In genomic region chr12:49400036-49400852, GRCm38 (mm10) we compare ENCODE assay signal across 9 mouse cellular contexts. TPM values are rescaled to one million over a fixed set of nuclear protein-coding genes. Genes with fewer than 3 reads are reported as not detected.
DNase-seq lines count a peak whose midpoint lies in the region; ATAC-seq and TF ChIP-seq lines count a peak whose summit lies in the region.
"Had no signal": no experiment of that assay in that cellular context is flagged by ENCODE, and none has a peak within 500 bp of the region (broad histone marks: within the 10 kb centered on the region; RNA-seq: fewer than 3 reads in every experiment).

No protein-coding gene starts in this region.

- intact Hi-C loops in left cerebral cortex, postnatal 25 days (cut with DNase I) = loop anchor here (2.0 to 5.0 kb wide), 3 partner anchors 72 to 551 kb away; no protein-coding TSS in a partner anchor
- intact Hi-C loops in left cerebral cortex, postnatal 14 days (cut with DNase I) = loop anchor here (5.0 kb wide), 1 partner anchor 347 kb away; no protein-coding TSS in a partner anchor

- no peak for TF ChIP-seq CTCF in forebrain, postnatal 0 days (IDR thresholded peaks at IDR 0.05; ENCODE audit: low read depth)

- H3K27ac ChIP-seq in embryonic facial prominence, embryonic 12.5 days = no peak overlapping the region
- H3K27ac ChIP-seq in forebrain, postnatal 0 days (ENCODE audit: low read depth, low read length) = peak overlapping the region; percentile 99
- no peak overlapping the region for H3K27ac ChIP-seq in neural tube, embryonic 11.5 days (ENCODE audit: low read depth, low read length)

- H3K27me3 ChIP-seq in embryonic facial prominence, embryonic 12.5 days = peaks cover 52% of the 10 kb centered on the region
- H3K27me3 ChIP-seq in forebrain, postnatal 0 days (ENCODE audit: insufficient read depth, low read length) = no peaks in the 10 kb centered on the region
- H3K27me3 ChIP-seq in neural tube, embryonic 11.5 days (ENCODE audit: control insufficient read depth, insufficient read depth, low read length) = peaks cover 67% of the 10 kb centered on the region

- H3K4me1 ChIP-seq in embryonic facial prominence, embryonic 12.5 days = peaks cover 5% of the 10 kb centered on the region; the same call in 1 of the 2 replicates
- peaks cover 9% of the 10 kb centered on the region; the same call in 1 of the 2 replicates for H3K4me1 ChIP-seq in forebrain, postnatal 0 days (ENCODE audit: insufficient read depth)
- H3K4me1 ChIP-seq in neural tube, embryonic 11.5 days (ENCODE audit: control insufficient read depth, insufficient read depth, low read length) = peaks cover 3% of the 10 kb centered on the region; the same call in 1 of the 2 replicates

- H3K4me3 ChIP-seq in embryonic facial prominence, embryonic 12.5 days = no peak overlapping the region
- H3K4me3 ChIP-seq in forebrain, postnatal 0 days (ENCODE audit: low read depth, low read length) = peak overlapping the region; percentile 44
- no peak overlapping the region for H3K4me3 ChIP-seq in neural tube, embryonic 11.5 days (ENCODE audit: low read depth, low read length)

- peak; percentile 47 to 60 for DNase-seq in left cerebral cortex, postnatal 25 days (ENCODE audit: low spot score in 2 of 2)
- DNase-seq in left cerebral cortex, postnatal 14 days (ENCODE audit: low spot score in 2 of 2) = no peak
- peak; percentile 83 for DNase-seq in forebrain, postnatal 0 days
- DNase-seq in neural tube, embryonic 11.5 days (ENCODE audit: low spot score) = no peak
- DNase-seq in spleen, postnatal 14 days (ENCODE audit: low spot score in 2 of 2) = no peak
- DNase-seq: lung, adult 18-20 months had no signal

- no peak overlapping the region for H3K9ac ChIP-seq in embryonic facial prominence, embryonic 12.5 days
- H3K9ac ChIP-seq in forebrain, postnatal 0 days = peak overlapping the region; percentile 78
- H3K9ac ChIP-seq in neural tube, embryonic 11.5 days (ENCODE audit: low read length) = no peak overlapping the region

- no peak for ATAC-seq in embryonic facial prominence, embryonic 12.5 days (ENCODE audit: insufficient number of reproducible peaks, insufficient read depth, low FRiP score, low TSS enrichment)
- peak; percentile 32 for ATAC-seq in forebrain, postnatal 0 days
- no peak for ATAC-seq in neural tube, embryonic 11.5 days (ENCODE audit: insufficient read depth, low FRiP score, low TSS enrichment)
- ATAC-seq in erythroid progenitor cell, adult 5-6 weeks (replicated peaks; ENCODE audit: low FRiP score, poor library complexity, severe bottlenecking) = no peak

- no peaks in the 10 kb centered on the region for H3K36me3 ChIP-seq in embryonic facial prominence, embryonic 12.5 days
- H3K36me3 ChIP-seq in forebrain, postnatal 0 days (ENCODE audit: insufficient read depth) = 0 out of 2 replicates have a peak, but pooled peaks cover 5% of the 10 kb centered on the region
- H3K36me3 ChIP-seq in neural tube, embryonic 11.5 days (ENCODE audit: control insufficient read depth, insufficient read depth, low read length) = no peaks in the 10 kb centered on the region

- 2% methylated on average over 9 of the region's 9 CpGs for WGBS in embryonic facial prominence, embryonic 12.5 days
- WGBS in forebrain, postnatal 0 days = 4% methylated on average over 9 of the region's 9 CpGs
- 4% methylated on average over 9 of the region's 9 CpGs for WGBS in neural tube, embryonic 11.5 days

- no peaks in the 10 kb centered on the region for H3K9me3 ChIP-seq in embryonic facial prominence, embryonic 12.5 days
- no peaks in the 10 kb centered on the region for H3K9me3 ChIP-seq in forebrain, postnatal 0 days (ENCODE audit: low read length)
- no peaks in the 10 kb centered on the region for H3K9me3 ChIP-seq in neural tube, embryonic 11.5 days (ENCODE audit: control insufficient read depth, low read length)

- H3K4me2 ChIP-seq in embryonic facial prominence, embryonic 12.5 days (replicated peaks) = peak overlapping the region; percentile 75; the same call in 1 of the 2 replicates
- H3K4me2 ChIP-seq in forebrain, postnatal 0 days (ENCODE audit: low read depth) = peak overlapping the region; percentile 98
- H3K4me2 ChIP-seq in neural tube, embryonic 11.5 days (ENCODE audit: low read depth) = 0 out of 2 replicates have a peak overlapping the region, but pooled peaks have one; percentile 85

RNA-seq across cellular contexts. Expression of gene Gm43517, which starts 15.3 kb away (rescaled TPM):
- total RNA-seq in left cerebral cortex, postnatal 25 days (2021) = 1 to 10 TPM; 6.2 to 8.5 TPM
- total RNA-seq in left cerebral cortex, postnatal 14 days (2021) = 1 to 10 TPM; 7.5 to 7.8 TPM
- polyA plus RNA-seq in embryonic facial prominence, embryonic 12.5 days (2016; fragmentation: Nextera tagmentation; extraction: Ambion mirVana) = 0.05 TPM in 1 of 2 replicates, not detected in the other
- total RNA-seq in forebrain, postnatal 0 days (2014; rRNA removed) = 16.1 and 16.8 TPM in 2 replicates
- 0.53 and 0.85 TPM in 2 replicates for polyA plus RNA-seq in forebrain, postnatal 0 days (2015; fragmentation: Nextera tagmentation; extraction: Ambion mirVana)
- not detected in 2 replicates for polyA plus RNA-seq in neural tube, embryonic 11.5 days (2014; fragmentation: Nextera tagmentation; extraction: Ambion mirVana)
- not detected in 2 replicates for total RNA-seq in erythroid progenitor cell, adult 5-6 weeks (2015; ENCODE audit: low replicate concordance)
- total RNA-seq in erythroid progenitor cell, adult 5-6 weeks (2017; ENCODE audit: low replicate concordance) = not detected in 2 replicates
- total RNA-seq: ES-E14 had no signal

RNA-seq across cellular contexts. Expression of gene Foxg1, which starts 17.8 kb away (rescaled TPM):
- 100 to 1,000 TPM; 105 to 109 TPM for total RNA-seq in left cerebral cortex, postnatal 25 days (2021)
- total RNA-seq in left cerebral cortex, postnatal 14 days (2021) = 100 to 1,000 TPM; 102 to 128 TPM
- 2.1 and 3.1 TPM in 2 replicates for polyA plus RNA-seq in embryonic facial prominence, embryonic 12.5 days (2016; fragmentation: Nextera tagmentation; extraction: Ambion mirVana)
- 76.5 and 79.4 TPM in 2 replicates for total RNA-seq in forebrain, postnatal 0 days (2014; rRNA removed)
- 50.8 and 53.4 TPM in 2 replicates for polyA plus RNA-seq in forebrain, postnatal 0 days (2015; fragmentation: Nextera tagmentation; extraction: Ambion mirVana)
- polyA plus RNA-seq in neural tube, embryonic 11.5 days (2014; fragmentation: Nextera tagmentation; extraction: Ambion mirVana) = 0.86 and 1.2 TPM in 2 replicates
- not detected in 2 replicates for total RNA-seq in erythroid progenitor cell, adult 5-6 weeks (2015; ENCODE audit: low replicate concordance)
- total RNA-seq in erythroid progenitor cell, adult 5-6 weeks (2017; ENCODE audit: low replicate concordance) = not detected in 2 replicates

Comparison
In these comparisons a context has a peak if more than half of its experiments do, and no peak if none do; other contexts are left out.
1. DNase-seq: peak in left cerebral cortex, postnatal 25 days (2 of 2) and forebrain, postnatal 0 days (single experiment); none in left cerebral cortex, postnatal 14 days (0 of 2), neural tube, embryonic 11.5 days (single experiment) and spleen, postnatal 14 days (0 of 2).
2. RNA of gene Gm43517, which starts 15.3 kb away (total RNA-seq): 16.1 to 16.8 TPM in forebrain, postnatal 0 days, 6.2 to 8.5 TPM in left cerebral cortex, postnatal 25 days and 7.5 to 7.8 TPM in left cerebral cortex, postnatal 14 days; not detected in erythroid progenitor cell, adult 5-6 weeks; every median in the first group is over 4 times any median in the second.
3. RNA of gene Foxg1, which starts 17.8 kb away (total RNA-seq): 102 to 128 TPM in left cerebral cortex, postnatal 14 days, 105 to 109 TPM in left cerebral cortex, postnatal 25 days and 76.5 to 79.4 TPM in forebrain, postnatal 0 days; not detected in erythroid progenitor cell, adult 5-6 weeks; every median in the first group is over 10 times any median in the second.
4. Peak in every context shown above with its lines, with median percentiles within 50 percentile points of each other: H3K4me2 ChIP-seq.